Mouse (Mus musculus): ENCODE results near the gene Fry.
A peak's percentile ranks its signal among the peaks of the same experiment; 100 is the strongest.

The Fry gene

DNA sequence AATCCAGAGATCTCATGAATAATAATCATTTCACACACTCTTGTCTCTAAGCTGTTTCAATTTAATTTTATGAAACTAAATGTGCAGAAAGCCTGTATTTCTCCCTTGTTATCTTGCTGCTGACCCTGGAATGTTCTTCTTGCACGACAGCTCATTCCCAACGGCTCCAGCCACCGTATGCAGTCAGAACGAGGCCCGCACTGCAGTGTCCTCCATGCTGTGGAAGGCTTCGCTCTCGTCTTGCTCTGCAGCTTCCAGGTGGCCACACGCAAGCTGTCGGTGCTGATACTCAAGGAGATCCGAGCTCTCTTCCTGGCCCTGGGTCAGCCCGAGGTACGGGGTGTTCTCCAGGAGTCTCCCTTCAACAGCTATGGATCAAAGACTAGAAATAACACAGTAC lies 270.2 kb downstream of the Fry start:
- DNase-seq (ENCODE audit: extremely low read depth, low read depth): no peak

- DNase-seq (ENCODE audit: extremely low read depth, low read depth): peak; percentile 80
Observed at GRCm38 (mm10) chr5:150389589-150390377, 271.3 kb downstream of the Fry start.

DNA sequence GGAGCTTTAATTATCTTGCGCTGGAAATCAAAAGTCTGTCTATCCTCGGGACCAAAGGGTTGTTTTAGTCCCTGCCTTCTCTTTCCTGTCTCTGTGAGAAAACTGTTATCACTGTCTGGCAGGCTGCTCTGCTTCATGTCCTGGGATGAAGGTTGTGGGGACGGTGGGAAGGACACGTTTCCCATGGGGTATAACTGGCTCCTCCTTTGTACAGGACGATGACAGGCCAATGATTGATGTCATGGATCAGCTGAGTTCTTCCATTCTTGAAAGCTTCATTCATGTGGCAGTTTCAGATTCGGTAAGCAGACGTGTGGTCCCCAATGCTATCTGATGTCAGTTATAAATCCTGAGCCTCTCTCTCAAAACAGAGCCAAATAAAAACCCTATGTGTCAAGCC lies 272.0 kb downstream of the Fry start:
- DNase-seq (ENCODE audit: extremely low read depth, low read depth): peak; percentile 79

GRCm38 (mm10) chr5:150394645-150395044 lies 276.2 kb downstream of the Fry start:
- DNase-seq (ENCODE audit: extremely low read depth, low read depth): no peak

- no peak for DNase-seq (ENCODE audit: extremely low read depth, low read depth)
Observed at GRCm38 (mm10) chr5:150402832-150403447, 284.5 kb downstream of the Fry start.

DNA sequence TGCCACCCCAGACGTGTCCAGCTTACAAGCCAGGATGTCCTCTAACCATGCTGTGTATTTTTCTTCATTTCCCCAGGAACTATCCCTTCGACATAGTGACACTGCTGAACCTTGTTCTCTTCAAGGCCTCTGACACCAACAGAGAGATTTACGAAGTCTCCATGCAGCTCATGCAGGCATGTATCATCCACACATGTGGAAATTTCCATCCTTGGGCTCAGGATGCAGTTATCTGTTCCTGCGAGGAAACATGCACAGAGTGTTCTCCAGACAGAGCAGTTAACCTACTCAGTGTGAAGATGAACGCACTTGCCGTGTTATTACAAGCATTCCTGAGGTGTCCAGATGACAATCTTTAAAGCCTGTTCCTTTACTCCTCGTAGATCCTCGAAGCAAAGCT lies 286.4 kb downstream of the Fry start:
- no peak for DNase-seq (ENCODE audit: extremely low read depth, low read depth)

DNA sequence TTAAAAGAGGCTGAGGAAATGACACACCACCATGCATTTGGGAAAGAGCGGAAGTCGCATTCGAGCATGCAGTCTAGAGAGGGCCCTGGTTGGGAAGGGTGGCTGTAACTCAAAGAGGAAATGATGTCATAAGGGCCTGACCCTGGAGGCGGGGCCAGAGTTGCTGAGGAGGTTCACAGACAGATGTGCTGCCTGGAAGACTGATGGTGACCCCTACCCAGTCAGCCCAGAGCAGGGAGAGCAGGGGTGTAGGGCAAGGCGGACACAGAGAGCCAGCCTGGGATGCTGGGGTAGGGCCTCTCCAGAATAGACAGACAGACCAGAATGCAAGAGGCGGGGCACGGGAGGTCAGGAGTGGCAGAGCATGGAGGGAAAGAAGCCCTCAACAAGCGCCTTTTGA lies 290.5 kb downstream of the Fry start:
- no peak for DNase-seq (ENCODE audit: extremely low read depth, low read depth)

GRCm38 (mm10) chr5:150409451-150410045 lies 291.1 kb downstream of the Fry start:
- DNase-seq (ENCODE audit: extremely low read depth, low read depth): no peak

GRCm38 (mm10) chr5:150412750-150413450 lies 294.5 kb downstream of the Fry start:
- no peak for DNase-seq (ENCODE audit: extremely low read depth, low read depth)

DNA sequence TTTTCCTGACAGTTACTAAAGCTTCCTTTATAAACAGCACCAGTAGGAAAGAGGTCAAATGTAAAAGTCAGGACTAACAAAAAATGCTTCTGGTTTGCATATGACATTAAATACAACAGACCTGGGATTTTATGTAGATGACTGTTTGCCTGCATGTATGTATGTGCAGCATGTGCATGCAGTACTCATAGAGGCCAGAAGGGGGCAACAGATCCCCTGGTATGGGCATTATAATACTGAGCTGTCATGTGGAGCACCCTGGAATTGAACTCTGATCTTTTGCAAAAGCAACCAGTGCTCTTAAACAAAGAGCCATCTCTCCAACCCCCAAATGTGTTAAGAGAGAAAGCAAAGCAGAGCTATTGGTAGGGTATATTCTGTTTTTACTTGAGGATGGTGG lies 296.4 kb downstream of the Fry start:
- DNase-seq (ENCODE audit: extremely low read depth, low read depth): no peak

- DNase-seq (ENCODE audit: extremely low read depth, low read depth): no peak
Observed at GRCm38 (mm10) chr5:150417223-150417622, 298.8 kb downstream of the Fry start.

GRCm38 (mm10) chr5:150418035-150418434 lies 299.6 kb downstream of the Fry start:
- DNase-seq (ENCODE audit: extremely low read depth, low read depth): no peak

GRCm38 (mm10) chr5:150425038-150425437 lies 306.6 kb downstream of the Fry start:
- no peak for DNase-seq (ENCODE audit: extremely low read depth, low read depth)

- peak; percentile 29 for DNase-seq (ENCODE audit: extremely low read depth, low read depth)
Observed at GRCm38 (mm10) chr5:150426595-150426994, 308.1 kb downstream of the Fry start.

DNA sequence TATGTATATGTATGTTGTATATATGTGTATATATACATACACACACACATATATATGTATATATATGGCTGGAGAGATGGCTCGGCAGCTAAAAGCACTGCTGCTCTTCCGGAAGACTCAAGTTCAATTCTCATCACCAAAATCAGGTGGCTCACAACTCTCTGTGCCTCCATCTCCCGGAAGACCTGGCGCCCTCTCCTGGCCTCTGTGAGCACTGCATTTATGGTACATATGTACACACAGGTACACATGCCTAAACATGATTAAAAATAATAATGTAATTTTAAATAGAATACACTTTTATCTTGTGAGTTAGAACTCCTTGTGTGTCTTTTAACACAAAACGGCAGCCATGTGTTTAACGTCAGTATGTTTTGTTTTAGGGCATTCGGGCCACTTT lies 312.8 kb downstream of the Fry start:
- peak; percentile 7 for DNase-seq (ENCODE audit: extremely low read depth, low read depth)

GRCm38 (mm10) chr5:150432960-150433359 lies 314.5 kb downstream of the Fry start:
- peak; percentile 6 for DNase-seq (ENCODE audit: extremely low read depth, low read depth)

GRCm38 (mm10) chr5:150436629-150437389 lies 318.4 kb downstream of the Fry start:
- no peak for DNase-seq (ENCODE audit: extremely low read depth, low read depth)

- peak; percentile 70 for DNase-seq (ENCODE audit: extremely low read depth, low read depth)
Observed at GRCm38 (mm10) chr5:150441690-150442089, 323.2 kb downstream of the Fry start.

DNA sequence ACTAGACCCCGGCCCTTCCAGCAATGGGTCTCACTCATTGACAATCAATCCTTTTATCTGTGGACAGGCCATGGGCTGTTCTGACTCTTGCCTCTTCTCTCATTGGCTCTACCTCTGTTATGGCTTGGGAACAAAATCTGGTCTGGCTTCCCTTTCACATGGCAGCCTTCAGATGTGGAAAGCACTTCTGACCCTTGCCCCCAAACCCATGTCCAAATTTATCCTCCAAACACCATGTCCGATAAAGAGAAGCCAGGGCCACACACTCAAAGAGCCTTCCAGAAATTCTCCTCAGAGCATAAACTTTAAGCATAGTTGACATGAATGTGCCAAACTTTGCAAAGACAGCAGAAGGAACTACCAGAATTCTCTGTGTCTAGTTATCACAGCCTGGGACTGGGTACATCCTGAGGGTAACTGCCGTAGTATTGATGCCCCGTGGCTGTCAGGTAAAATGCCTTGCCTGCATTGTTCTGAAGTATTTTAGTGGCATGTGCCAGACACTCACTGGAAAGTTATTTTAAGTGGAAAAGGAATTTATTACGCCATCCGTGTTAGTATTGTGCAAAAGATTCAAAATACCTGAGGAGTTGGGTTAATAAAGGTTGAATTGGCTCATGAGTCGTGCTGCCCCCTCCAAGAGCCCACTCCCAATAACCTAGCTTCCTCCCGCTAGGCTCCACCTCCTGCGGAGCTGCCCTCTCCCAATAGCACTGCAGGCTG lies 333.0 kb downstream of the Fry start:
- no peak for DNase-seq (ENCODE audit: extremely low read depth, low read depth)

- DNase-seq (ENCODE audit: extremely low read depth, low read depth): no peak
Observed at GRCm38 (mm10) chr5:150452004-150452626, 333.7 kb downstream of the Fry start.
